Mouse (Mus musculus): Measurements from ENCODE around the gene Olfr92.

- no peak for TF ChIP-seq POLR2AphosphoS5 (IDR thresholded peaks at IDR 0.05; ENCODE audit: insufficient replicate concordance, low read depth, low read length)
- TF ChIP-seq CTCF (IDR thresholded peaks at IDR 0.05; ENCODE audit: low read depth, low read length) = no peak
- TF ChIP-seq TAL1 (conservative IDR thresholded peaks at IDR 0.05; ENCODE audit: low read depth, low read length) = no peak
- TF ChIP-seq GATA2 (IDR thresholded peaks at IDR 0.05; ENCODE audit: borderline replicate concordance, low read depth, low read length) = no peak
- no peak for TF ChIP-seq GATA1 (IDR thresholded peaks at IDR 0.05; ENCODE audit: borderline replicate concordance, low read length)
Measured at GRCm38 (mm10) chr17:37070121-37070520, 49.8 kb downstream of the Olfr92 start.
